Mouse (Mus musculus) neural tube, embryonic 14.5 days (tissue): ENCODE data around the gene Ms4a1. TPM values are rescaled to one million over a fixed set of nuclear protein-coding genes. Genes with fewer than 3 reads are reported as not detected.
A peak's percentile ranks its signal among the peaks of the same experiment; 100 is the strongest.
"Not testable (repeated sequence)": the region's sequence is repeated elsewhere in the genome, so short reads cannot be mapped to it uniquely, and the experiment has no call there.

Experiments
- ATAC-seq: fragments of 200-750 bp; cut with Nextera tagmentation; 2 replicates; pipeline ENCODE4 v1.8.0; 2017; ENCODE audit warnings: low read depth, mild to moderate bottlenecking, moderate TSS enrichment, moderate library complexity
- H3K27ac ChIP-seq: fragments of 300-500 bp; sonication (generic); 2 replicates; pipeline ENCODE4 v1.5.1; 2014; ENCODE audit warnings: low read depth, mild to moderate bottlenecking, control low read depth, low read length, moderate library complexity, mixed read lengths
- H3K27me3 ChIP-seq: fragments of 300-500 bp; sonication (generic); 2 replicates; pipeline ENCODE4 v1.6.1; 2014; ENCODE audit warnings: low read length; ENCODE audit not compliant: control insufficient read depth, insufficient read depth
- H3K36me3 ChIP-seq: fragments of 300-500 bp; sonication (generic); 2 replicates; pipeline ENCODE4 v1.6.1; 2014; ENCODE audit warnings: low read length, mixed read lengths; ENCODE audit not compliant: control insufficient read depth, insufficient read depth
- H3K4me1 ChIP-seq: fragments of 300-500 bp; sonication (generic); 2 replicates; pipeline ENCODE4 v1.6.1; 2014; ENCODE audit warnings: low read length; ENCODE audit not compliant: control insufficient read depth, insufficient read depth
- H3K4me2 ChIP-seq: fragments of 300-500 bp; sonication (generic); 2 replicates; pipeline ENCODE4 v1.6.1; 2014; ENCODE audit warnings: mild to moderate bottlenecking, low read depth, low read length, control low read depth
- H3K4me3 ChIP-seq: fragments of 300-500 bp; sonication (generic); 2 replicates; pipeline ENCODE4 v1.5.1; 2014; ENCODE audit warnings: low read depth, low read length, control low read depth, mixed read lengths
- H3K9ac ChIP-seq: fragments of 300-500 bp; sonication (generic); replicated peaks from 2 replicates; pipeline ENCODE4 v1.6.1; 2014; ENCODE audit warnings: low read depth, mild to moderate bottlenecking, control low read depth, low read length, mixed read lengths
- H3K9me3 ChIP-seq: fragments of 300-500 bp; sonication (generic); 2 replicates; pipeline ENCODE4 v1.6.1; 2016; ENCODE audit warnings: low read length; ENCODE audit not compliant: control insufficient read depth
- WGBS: fragments of 180-500 bp; shearing (Covaris S2); extraction: QIAGEN DNeasy Blood & Tissue Kit; methylation state at CpG from one replicate; pipeline ENCODE4 v1.1.7; 2014; 5-methylcytosine and 5-hydroxymethylcytosine counted together
- polyA plus RNA-seq: library from polyadenylated mRNA; unstranded; fragments of >200 nt; fragmentation: Nextera tagmentation; extraction: Ambion mirVana; gene quantifications from 2 replicates; pipeline ENCODE4 v1.2.1, GENCODE M21; 2014

The Ms4a1 gene
- not detected in 2 replicates for polyA plus RNA-seq

GRCm38 (mm10) chr19:11266052-11266845, at the start of gene Ms4a1:
Gene Ms4a1, minus strand, starts transcription at chr19:11266241.
- Histone ChIP-seq H3K9me3 (no peaks in the 10 kb centered on the region), H3K9ac (no peak within 1 kb of the TSS), H3K36me3 (no peaks in the 10 kb centered on the region), H3K4me1 (no peaks in the 10 kb centered on the region), H3K4me2 (no peak within 1 kb of the TSS), H3K4me3 (no peak within 1 kb of the TSS), H3K27me3 (no peaks in the 10 kb centered on the region), H3K27ac (no peak within 1 kb of the TSS)
- no peak for ATAC-seq
- 89% methylated on average over 8 of the region's 8 CpGs for WGBS

- no peaks in the 10 kb centered on the region for H3K4me1 ChIP-seq
- no peak within 1 kb of the TSS for H3K4me2 ChIP-seq
- WGBS: 66% methylated on average over 1 of the region's 1 CpGs
- no peak within 1 kb of the TSS for H3K27ac ChIP-seq
- H3K9ac ChIP-seq: no peak within 1 kb of the TSS
- no peaks in the 10 kb centered on the region for H3K9me3 ChIP-seq
- no peaks in the 10 kb centered on the region for H3K27me3 ChIP-seq
- no peak for ATAC-seq
- no peak within 1 kb of the TSS for H3K4me3 ChIP-seq
- H3K36me3 ChIP-seq: no peaks in the 10 kb centered on the region
Observed at GRCm38 (mm10) chr19:11314354-11314753, 48.3 kb upstream of the Ms4a1 start, which contains the start of gene Ms4a14. Gene Ms4a14, minus strand, starts transcription at chr19:11314454.

GRCm38 (mm10) chr19:11308888-11309287, 42.8 kb upstream of the Ms4a1 start:
- H3K27ac ChIP-seq: no peak overlapping the region
- no peaks in the 10 kb centered on the region for H3K9me3 ChIP-seq
- H3K4me3 ChIP-seq: no peak overlapping the region
- H3K36me3 ChIP-seq: no peaks in the 10 kb centered on the region
- no peak for ATAC-seq
- no peaks in the 10 kb centered on the region for H3K4me1 ChIP-seq
- no peak overlapping the region for H3K9ac ChIP-seq
- no peak overlapping the region for H3K4me2 ChIP-seq
- H3K27me3 ChIP-seq: no peaks in the 10 kb centered on the region

GRCm38 (mm10) chr19:11299529-11299928, 33.5 kb upstream of the Ms4a1 start:
- not testable (repeated sequence) for H3K9ac ChIP-seq, H3K4me2 ChIP-seq, H3K4me1 ChIP-seq, H3K36me3 ChIP-seq, H3K27me3 ChIP-seq, ATAC-seq, H3K9me3 ChIP-seq, H3K27ac ChIP-seq, H3K4me3 ChIP-seq
- whole genome bisulfite sequencing: 48% methylated on average over 4 of the region's 4 CpGs

- Histone ChIP-seq H3K9me3 (no peaks in the 10 kb centered on the region), H3K27me3 (no peaks in the 10 kb centered on the region), H3K9ac (no peak overlapping the region), H3K4me2 (no peak overlapping the region), H3K36me3 (no peaks in the 10 kb centered on the region), H3K27ac (no peak overlapping the region), H3K4me1 (no peaks in the 10 kb centered on the region), H3K4me3 (no peak overlapping the region)
- 58% methylated on average over 2 of the region's 2 CpGs for WGBS
- ATAC-seq: no peak
Observed at GRCm38 (mm10) chr19:11298939-11299338, 32.9 kb upstream of the Ms4a1 start.

DNA sequence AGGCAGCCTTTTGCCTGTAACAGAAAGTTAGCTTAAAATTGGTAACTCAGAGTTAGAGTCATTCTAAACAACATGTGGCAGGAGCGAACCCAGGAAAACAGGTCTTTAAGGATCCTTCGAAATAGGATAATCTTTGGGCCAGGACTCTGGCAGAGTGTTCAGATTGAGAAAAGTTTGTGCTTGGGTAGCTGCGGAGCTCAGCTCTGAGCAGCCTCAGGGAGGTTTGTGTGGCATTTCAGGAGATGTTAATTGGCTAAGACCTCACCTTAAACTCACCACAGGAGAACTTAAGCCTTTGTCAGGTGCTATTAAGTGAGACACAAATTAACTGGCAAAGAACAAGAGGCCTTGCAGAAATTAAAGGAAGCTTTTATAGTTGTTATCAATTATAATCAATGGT, 27.6 kb upstream of the Ms4a1 start:
- not testable (repeated sequence) for H3K36me3 ChIP-seq, H3K27me3 ChIP-seq, H3K9ac ChIP-seq, H3K9me3 ChIP-seq, H3K4me1 ChIP-seq, ATAC-seq, H3K4me3 ChIP-seq, H3K4me2 ChIP-seq, H3K27ac ChIP-seq
- 12% methylated on average over 3 of the region's 3 CpGs for WGBS

- no peaks in the 10 kb centered on the region for H3K9me3 ChIP-seq
- H3K27ac ChIP-seq: no peak overlapping the region
- H3K4me2 ChIP-seq: peak overlapping the region; percentile 35
- H3K36me3 ChIP-seq: no peaks in the 10 kb centered on the region
- no peaks in the 10 kb centered on the region for H3K27me3 ChIP-seq
- WGBS: 16% methylated on average over 12 of the region's 12 CpGs
- no peak overlapping the region for H3K9ac ChIP-seq
- no peak for ATAC-seq
- no peaks in the 10 kb centered on the region for H3K4me1 ChIP-seq
- peak overlapping the region; percentile 26 for H3K4me3 ChIP-seq
Observed at GRCm38 (mm10) chr19:11292990-11293389, 26.9 kb upstream of the Ms4a1 start.

GRCm38 (mm10) chr19:11283773-11284172, 17.7 kb upstream of the Ms4a1 start, which contains the start of gene Ms4a5:
Gene Ms4a5, minus strand, starts transcription at chr19:11283873.
- Histone ChIP-seq H3K9me3 (no peaks in the 10 kb centered on the region), H3K27ac (no peak within 1 kb of the TSS), H3K27me3 (no peaks in the 10 kb centered on the region), H3K4me1 (no peaks in the 10 kb centered on the region), H3K9ac (no peak within 1 kb of the TSS), H3K4me2 (no peak within 1 kb of the TSS), H3K36me3 (no peaks in the 10 kb centered on the region), H3K4me3 (no peak within 1 kb of the TSS)
- WGBS: 91% methylated on average over 2 of the region's 2 CpGs
- no peak for ATAC-seq

- no peaks in the 10 kb centered on the region for H3K36me3 ChIP-seq
- no peak for ATAC-seq
- WGBS: 90% methylated on average over 3 of the region's 3 CpGs
Observed at GRCm38 (mm10) chr19:11280223-11280622, 14.2 kb upstream of the Ms4a1 start.

More at GRCm38 (mm10) chr19:11280223-11280622, 14.2 kb upstream of the Ms4a1 start:
- Histone ChIP-seq H3K4me1 (no peaks in the 10 kb centered on the region), H3K27ac (no peak overlapping the region), H3K9ac (no peak overlapping the region), H3K4me2 (no peak overlapping the region), H3K27me3 (no peaks in the 10 kb centered on the region), H3K9me3 (no peaks in the 10 kb centered on the region), H3K4me3 (no peak overlapping the region)
